Mouse (Mus musculus) embryo, embryonic 11.5 days (tissue): ENCODE measurements around the gene Nprl2.

Experiments
- DNase-seq: peaks from one replicate; pipeline ENCODE4 v3.0.0-alpha.2; 2012; ENCODE audit warnings: low read depth, low spot score

The Nprl2 gene

DNA sequence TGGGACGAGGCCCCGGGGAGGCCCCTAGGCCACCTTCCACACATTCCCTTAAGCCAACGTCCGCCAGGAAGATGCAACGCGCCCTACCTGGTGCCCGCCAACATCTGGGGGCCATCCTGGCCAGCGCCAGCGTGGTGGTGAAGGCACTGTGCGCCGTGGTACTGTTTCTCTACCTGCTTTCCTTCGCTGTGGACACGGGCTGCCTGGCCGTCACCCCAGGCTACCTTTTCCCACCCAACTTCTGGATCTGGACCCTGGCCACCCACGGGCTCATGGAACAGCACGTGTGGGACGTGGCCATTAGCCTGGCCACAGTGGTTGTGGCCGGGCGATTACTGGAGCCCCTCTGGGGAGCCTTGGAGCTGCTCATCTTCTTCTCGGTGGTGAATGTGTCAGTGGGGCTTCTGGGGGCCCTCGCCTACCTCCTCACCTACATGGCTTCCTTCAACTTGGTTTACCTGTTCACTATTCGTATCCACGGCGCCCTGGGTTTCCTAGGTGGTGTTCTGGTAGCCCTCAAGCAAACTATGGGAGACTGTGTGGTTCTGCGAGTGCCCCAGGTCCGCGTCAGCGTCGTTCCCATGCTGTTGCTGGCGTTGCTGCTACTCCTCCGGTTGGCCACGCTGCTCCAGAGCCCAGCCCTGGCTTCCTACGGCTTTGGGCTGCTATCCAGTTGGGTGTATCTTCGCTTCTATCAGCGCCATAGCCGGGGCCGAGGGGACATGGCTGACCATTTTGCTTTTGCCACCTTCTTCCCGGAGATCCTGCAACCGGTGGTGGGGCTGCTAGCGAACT, 7.4 kb upstream of the Nprl2 start:
- no peak for DNase-seq

DNA sequence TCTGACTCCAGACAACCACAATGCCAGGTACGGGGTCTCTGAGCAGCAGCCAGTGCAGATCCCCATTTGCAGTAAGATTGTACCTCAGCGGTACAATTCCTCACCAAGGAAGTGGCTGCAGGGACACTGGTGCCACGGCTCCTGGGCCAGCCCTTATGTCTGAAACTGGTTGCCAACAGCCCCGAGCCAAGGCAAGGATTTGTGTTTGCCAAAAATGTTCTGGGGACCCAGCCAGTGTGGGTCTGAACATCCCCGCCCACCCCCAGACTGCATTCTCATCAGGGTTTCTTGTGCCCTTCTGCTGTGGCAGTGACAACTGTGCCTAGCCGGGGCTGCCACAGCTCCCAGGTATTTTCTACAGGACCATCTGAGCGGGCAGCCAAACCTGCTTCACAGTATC, 3.8 kb upstream of the Nprl2 start:
- no peak for DNase-seq

DNA sequence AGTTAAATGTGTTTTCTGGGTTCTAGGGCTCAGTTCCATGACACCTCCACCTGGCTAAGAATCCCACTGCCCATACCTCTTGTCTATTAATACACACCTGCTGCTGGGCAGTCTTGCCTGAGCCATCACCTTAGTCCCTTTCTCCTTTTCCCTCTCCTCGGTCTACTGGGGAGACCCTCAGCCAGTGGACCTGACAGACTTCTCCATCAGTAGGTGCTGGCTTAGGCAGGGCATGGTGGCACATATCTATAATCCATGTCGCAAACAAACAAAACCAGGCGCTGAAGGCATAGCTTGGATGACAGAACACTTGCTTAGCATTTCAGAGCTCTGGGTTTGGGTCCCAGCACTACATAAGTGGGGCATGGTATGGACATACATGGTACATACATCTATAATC, 3.3 kb upstream of the Nprl2 start:
- DNase-seq = no peak

DNA sequence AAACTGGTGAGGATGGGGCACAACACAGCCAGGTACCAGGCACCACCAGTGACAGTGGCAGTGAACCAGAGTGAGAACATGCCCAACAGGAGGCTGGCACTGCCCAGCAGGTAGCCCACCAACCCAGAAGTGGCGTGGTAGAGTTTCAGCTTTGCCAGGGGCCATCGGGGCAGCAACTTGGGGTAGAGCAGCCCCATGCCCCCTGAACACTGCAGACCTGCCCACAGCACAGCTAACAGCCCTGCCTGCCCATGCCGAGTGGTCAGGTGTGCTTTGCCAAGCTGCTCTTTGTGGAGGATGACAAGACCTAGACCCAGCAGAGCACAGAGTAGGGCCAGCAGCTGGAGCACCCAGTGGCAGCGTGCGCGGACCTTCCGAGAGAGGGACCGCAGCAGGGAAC, 2.1 kb upstream of the Nprl2 start:
- DNase-seq = no peak

DNA sequence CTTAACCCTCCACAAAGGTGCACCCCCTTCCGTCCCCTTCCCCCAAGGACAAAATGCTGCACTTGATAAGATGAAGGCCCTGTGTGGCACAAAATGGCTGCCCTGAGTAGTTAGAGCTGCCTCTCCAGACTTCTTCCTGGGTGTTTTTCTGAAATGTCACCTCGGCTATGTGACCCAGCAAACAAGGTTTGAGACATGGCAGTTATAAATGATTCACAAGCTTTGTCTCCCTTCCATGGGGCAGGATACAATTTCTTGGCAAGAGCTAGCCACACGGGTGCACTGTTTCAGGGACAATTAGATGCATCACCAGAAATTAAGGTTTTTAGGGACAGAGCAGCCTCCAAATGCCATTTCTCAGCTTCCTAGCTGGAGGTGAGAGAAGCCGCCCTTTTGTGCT, 1.6 kb upstream of the Nprl2 start:
- no peak for DNase-seq

DNA sequence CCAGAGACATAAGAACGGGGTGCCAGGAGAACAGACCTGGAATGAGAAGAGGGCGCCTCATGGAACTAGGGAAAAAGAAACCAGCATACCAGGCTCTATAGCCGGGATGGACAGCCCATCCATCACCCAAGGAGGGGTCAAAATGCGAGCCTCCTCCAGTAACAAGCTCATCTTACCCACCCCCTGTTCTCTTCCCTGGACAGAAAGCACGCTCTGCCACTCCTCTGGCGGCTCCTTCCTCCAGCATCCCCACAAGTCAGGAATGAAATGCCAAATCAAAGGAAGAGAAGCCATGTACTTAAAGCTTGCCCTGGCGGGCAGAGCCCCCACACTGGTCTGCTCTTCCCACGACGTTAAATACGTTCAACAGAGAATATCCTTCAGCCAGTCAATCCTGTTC, 1.0 kb upstream of the Nprl2 start:
- DNase-seq = no peak

DNA sequence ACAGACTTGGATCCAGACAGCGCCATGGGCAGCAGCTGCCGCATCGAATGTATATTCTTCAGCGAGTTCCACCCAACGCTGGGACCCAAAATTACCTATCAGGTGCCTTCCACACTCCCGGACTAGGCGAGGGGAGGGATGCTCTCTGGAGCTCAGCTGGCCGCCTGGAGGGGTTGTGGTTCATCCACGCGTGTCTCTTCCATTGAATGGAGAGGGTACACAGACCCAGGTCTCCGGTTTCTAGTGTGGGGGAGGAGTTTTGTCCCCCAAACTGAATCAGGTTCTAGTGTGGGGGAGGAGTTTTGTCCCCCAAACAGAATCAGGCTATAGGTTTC, 293 bp downstream of the Nprl2 start:
- DNase-seq = no peak

DNA sequence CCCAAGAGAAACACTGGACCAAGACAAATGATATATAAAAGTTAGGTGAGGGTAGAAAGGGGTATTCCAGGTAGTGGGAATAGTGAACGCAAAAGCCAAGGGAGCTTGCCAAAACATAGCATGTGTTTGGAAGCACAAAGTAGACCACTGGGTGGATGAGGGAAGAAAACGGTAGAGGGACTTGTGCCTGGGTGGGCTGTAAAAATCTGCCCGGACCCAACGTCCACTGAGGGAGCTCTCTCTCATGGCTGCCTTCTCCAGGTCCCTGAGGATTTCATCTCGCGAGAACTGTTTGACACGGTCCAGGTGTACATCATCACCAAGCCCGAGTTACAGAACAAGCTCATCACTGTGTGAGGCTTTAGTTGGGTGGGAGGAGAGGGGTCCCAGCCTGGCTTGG, 695 bp downstream of the Nprl2 start:
- no peak for DNase-seq

DNA sequence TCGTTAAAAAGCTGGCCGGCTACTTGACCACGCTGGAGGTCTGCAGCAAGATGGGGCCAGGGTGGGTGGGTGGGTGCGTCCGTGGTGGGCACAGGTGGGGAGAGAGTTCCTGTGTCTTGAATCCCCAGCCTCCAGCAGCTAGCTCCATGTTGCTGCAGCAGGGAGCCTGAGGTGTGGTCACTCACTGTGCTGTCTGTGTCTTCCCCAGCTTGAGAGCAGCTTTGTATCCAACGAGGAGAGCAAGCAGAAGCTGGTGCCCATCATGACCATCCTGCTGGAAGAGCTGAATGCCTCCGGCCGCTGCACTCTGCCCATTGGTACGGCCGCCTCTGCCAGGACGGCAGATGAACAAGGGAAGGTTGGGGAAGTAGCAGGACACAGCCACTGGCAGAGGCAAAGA, 1.3 kb downstream of the Nprl2 start:
- no peak for DNase-seq

DNA sequence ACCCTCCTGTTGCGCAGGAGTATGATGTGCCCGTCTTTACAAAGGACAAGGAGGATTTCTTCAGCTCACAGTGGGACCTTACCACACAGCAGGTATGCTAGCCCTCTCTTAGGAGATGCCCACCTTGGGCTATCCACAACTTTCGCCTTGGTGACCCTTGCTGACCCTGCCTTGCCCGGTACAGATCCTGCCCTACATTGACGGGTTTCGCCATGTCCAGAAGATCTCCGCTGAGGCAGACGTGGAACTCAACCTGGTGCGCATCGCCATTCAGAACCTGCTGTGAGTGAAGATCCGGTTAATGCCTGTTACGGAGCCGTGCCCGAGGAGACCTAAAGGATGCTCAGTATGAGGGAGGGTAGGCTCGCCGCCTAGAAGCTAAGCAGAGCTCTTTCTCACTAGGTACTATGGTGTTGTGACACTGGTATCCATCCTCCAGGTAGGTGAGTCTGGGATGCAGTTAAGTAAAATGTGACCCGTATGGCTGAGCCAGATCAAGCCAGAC, 2.2 kb downstream of the Nprl2 start:
- DNase-seq = no peak

DNA sequence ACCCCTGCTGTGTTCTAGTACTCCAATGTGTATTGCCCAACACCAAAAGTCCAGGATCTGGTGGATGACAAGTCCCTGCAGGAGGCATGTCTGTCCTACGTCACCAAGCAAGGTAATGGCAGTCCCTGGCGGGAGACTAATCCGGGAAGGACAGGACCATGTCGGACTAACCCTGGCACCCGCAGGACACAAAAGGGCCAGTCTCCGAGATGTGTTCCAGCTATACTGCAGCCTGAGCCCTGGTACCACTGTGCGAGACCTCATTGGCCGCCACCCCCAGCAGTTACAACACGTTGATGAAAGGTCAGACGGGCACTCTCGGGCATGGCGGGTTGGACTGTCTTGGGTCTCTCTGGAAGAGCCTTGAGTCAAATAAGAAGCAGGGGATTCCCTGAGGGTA, 2.7 kb downstream of the Nprl2 start:
- DNase-seq = no peak

DNA sequence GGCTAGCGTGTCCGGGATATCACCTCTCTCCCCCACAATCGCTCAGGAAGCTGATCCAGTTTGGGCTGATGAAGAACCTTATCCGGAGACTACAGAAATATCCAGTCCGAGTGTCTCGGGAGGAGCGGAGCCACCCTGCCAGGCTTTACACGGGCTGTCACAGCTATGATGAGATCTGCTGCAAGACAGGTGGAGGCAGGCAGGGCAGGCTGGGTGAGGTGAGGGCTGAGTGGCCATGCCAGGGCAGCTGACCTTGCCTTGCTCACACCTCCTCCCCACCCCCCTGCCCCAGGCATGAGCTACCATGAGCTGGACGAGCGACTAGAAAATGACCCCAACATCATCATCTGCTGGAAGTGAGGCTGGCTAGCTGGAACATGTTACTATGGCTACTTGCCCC, 3.2 kb downstream of the Nprl2 start:
- DNase-seq = no peak

DNA sequence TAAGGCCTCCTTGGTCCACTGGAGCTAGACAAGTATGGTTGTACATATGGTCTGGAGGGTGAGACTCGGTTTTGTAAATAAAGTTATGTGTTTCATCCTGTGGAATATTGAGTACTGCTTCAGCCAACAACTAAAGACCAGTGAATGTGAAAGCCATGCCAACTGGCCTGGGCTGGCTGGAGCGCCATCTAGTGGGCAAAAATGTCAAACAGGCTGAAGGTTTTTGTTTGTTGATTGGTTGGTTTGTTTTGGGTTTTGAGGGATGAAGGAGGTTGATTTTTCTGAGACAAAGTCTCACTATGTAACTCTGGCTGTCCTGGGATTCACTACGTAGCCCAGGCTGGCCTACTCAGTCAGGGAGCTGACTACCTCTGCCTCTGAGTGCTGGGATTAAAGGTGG, 3.6 kb downstream of the Nprl2 start:
- DNase-seq = peak; percentile 61

DNA sequence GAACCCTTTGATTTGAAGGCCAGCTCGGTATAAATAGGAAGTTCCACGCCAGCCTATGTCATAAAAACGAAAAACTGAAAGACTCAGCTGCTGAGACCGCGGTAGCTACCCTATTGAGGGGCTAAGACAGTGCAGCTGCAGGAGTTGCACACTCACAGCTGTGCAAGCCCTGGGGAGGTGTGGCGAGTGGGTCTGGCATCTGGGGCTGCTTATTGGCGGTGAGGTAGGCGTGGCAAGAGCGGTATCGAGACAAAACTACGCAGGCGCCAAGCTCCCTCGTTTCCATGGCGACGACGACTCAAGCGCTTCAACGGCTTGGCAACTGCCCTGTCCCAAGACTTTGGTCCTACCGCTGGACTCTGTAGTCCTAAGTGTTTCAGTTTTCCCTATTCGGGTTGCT, 5.0 kb downstream of the Nprl2 start, which contains the start of gene Zmynd10:
Gene Zmynd10, plus strand, starts transcription at position 273 of the 400 bp plus-strand sequence.
- DNase-seq = peak; percentile 87

DNA sequence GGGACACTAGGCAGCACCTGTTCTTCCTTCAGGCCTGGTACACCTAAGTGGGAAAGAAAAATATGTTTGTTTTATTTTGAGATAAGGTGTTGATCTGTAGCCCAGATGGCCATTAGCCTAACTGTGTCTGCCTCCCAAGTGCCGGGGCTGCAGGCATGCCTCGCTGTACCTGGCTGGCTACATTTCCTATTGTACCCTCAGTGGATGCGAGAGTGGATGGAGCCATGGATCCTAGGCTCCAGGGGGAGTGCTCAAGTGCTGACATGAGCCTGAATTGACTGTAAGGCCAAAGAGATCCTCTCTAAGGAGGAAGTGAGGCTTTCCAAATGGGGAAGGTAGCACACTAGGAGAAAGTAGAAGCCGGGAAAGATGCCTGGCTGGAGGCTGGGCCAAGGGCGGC, 5.9 kb downstream of the Nprl2 start:
- no peak for DNase-seq

DNA sequence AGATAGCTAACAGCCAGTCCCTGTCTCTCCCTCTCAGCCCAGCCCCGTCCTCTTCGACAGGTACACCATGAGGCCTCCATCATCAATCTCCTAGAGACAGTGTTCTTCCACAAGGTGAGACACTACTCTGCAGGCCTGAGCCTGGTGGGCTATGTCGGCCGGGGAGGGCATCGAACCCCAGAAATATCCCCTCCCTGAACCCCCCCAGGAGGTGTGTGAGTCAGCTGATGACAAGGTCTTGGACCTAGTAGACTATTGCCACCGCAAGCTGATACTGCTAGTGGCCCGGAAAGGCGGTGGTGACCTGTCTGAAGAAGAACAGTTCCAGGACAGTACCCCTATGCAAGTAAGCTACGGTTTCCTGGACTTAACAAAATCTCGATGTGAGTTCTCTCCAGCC, 6.8 kb downstream of the Nprl2 start:
- no peak for DNase-seq

DNA sequence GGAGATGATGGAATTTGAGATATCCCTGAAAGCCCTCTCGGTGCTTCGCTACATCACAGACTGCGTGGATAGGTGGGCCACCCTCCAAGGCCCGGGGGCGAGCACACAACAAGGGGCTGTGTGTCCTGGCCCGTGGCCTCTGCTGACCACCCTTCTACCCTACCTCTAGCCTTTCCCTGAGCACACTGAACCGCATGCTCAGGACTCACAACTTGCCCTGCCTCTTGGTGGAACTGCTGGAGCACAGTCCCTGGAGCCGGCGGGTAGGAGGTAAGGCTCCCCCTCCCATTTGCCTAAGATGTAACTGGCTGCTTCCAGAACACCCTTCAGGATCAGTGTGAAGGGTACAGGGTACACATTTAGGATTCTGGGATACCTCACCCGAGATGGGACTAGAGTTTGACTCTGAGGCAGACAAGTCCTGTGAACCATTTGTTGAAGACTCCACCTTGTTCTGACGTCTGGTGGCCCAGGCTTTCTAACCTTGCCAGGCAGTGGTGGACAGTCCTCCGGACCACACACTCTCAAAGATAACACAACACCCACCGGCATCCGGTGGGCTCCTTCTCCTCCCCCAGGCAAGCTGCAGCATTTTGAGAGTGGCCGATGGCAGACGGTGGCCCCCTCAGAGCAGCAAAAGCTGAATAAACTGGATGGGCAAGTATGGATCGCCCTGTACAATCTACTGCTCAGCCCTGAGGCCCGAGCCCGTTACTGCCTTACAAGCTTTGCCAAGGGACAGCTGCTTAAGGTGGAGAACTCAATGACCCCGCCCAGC, 7.5 kb downstream of the Nprl2 start:
- no peak for DNase-seq

DNA sequence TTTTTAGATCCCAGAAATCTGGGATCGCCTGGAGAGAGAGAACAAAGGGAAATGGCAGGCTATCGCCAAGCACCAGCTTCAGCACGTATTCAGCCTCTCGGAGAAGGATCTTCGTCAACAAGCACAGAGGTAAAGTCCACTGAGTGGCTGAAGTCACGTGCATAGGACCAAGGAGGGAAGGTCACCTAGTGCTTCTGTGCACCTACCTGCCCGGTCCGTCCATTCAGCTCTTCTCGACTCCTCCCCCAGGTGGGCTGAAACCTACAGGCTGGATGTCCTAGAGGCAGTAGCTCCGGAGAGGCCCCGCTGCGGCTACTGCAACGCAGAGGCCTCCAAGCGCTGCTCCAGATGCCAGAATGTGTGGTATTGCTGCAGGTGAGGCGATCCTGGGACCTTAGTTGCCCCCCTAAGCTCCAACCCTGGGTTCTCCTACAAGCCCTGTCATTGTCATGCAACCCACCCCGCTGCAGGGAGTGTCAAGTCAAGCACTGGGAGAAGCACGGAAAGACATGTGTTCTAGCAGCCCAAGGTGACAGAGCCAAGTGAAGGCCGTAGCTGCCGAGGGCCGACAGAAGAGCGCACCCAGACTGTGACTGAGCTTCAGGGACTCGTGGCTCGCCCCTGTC, 8.6 kb downstream of the Nprl2 start:
- DNase-seq = no peak

DNA sequence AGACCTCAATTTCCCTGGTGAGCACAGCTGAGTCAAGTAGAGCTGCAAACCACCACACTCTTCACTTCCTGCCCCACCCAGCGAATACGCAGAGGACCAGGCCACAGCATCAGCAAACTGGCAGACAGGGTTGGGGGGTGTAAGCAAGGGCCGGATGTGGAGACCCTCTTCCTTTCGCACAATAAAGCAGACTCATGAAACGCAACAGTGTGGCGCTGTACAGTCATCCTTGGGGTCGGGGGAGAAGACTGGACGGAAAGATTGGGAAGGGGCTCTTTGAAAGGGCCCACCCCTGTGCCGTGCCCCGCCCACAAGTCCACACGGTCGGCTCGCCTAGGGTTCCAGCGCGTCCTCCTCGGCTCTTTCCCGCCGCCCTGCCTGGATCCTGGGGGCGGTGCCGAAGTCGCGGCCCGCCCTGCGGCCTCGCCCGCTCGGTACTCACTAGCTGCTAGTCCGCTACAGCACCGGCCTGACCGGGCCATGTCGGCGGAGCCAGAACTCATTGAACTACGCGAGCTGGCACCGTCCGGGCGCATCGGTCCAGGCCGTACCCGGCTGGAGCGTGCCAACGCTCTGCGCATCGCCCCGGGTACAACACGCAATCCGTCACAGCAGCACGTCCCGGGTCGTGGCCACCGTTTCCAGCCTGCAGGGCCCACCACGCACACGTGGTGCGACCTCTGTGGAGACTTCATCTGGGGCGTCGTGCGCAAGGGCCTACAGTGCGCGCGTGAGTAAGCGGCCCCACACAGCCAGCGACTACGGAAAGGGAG, 9.3 kb downstream of the Nprl2 start, which contains the start of gene Rassf1:
Gene Rassf1, plus strand, starts transcription at position 439 of the 773 bp plus-strand sequence.
- DNase-seq = peak; percentile 54

DNA sequence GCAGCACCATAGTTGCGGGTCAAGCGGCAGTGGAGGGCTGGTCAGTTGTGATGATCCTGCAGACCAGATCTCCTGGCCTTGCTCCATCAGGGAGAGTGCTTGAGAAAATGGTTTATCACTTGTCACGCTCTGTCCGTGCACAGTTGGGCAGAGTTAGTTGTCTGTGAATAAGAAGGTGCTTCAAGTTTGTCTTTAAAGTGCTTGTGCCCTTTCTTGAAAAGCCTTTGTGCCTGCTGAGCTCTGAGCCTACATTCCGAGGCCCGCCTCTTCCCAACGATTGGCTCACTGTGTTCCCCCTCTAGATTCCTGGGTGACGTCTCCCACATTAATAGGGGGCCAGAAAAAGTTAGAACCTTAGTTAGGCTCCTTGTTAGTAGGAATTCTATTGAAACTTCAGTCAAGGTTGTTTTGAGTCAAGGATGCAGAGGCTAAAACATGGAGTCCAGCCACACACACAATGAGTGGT, 9.9 kb downstream of the Nprl2 start:
- no peak for DNase-seq

DNA sequence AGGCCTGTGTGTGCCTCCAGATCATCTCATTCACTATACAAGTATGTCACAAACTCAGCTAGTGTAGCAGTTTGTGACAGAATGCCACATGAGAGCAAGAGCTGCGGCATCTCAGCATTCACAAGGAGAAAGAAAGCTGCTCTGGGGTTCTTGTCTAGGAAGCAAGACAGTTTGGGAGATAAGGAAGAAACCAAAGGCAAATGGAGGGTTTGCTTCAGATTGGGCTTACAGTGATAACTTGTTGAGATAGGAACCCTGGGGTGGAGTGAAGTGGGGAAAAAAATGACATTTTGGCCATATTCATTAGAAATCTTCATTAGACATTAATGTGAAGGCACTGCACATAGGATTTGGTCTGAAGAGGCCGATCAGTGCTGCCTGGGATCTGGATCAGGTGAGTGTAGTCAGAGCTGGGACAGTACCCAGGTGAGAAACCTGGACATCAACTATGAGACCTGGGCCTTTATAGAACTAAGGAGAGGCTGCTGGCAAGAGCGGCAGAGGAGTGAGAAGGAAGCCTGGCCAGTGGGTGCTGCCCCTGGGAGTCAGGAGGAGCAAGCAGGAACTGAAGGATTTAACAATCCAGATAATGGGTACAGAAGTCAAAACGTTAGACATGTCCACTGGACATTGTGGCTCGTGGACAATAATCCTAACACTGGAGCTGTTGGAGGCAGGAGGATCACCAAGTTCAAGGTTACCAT, 10.8 kb downstream of the Nprl2 start:
- no peak for DNase-seq
